Mouse (Mus musculus): ENCODE measurements at regions not wholly inside any gene's neighbourhood (a gene's known extent, or its start where the extent isn't known, plus 50 kb on each side); places are given as distances from the start of the nearest gene placed in this dataset.

GRCm38 (mm10) chr13:60382855-60383254 is 205.7 kb upstream of the Gas1 start:
- Histone ChIP-seq H3K27me3 (replicated peaks) (no peaks in the 10 kb centered on the region), H3K4me2 (no peak overlapping the region), H3K4me1 (no peaks in the 10 kb centered on the region), H3K9ac (no peak overlapping the region), H3K36me3 (no peaks in the 10 kb centered on the region), H3K9me3 (replicated peaks) (no peaks in the 10 kb centered on the region), H3K4me3 (no peak overlapping the region), H3K27ac (no peak overlapping the region)
- ATAC-seq: no peak
- 92% methylated on average over 2 of the region's 2 CpGs for WGBS (ENCODE audit: insufficient replicate concordance)

GRCm38 (mm10) chr13:60398836-60399235 is 202.9 kb upstream of the Dapk1 start:
- Histone ChIP-seq H3K9me3 (replicated peaks) (no peaks in the 10 kb centered on the region), H3K4me3 (no peak overlapping the region), H3K27ac (no peak overlapping the region), H3K36me3 (no peaks in the 10 kb centered on the region), H3K4me2 (no peak overlapping the region), H3K9ac (no peak overlapping the region), H3K4me1 (no peaks in the 10 kb centered on the region), H3K27me3 (replicated peaks) (no peaks in the 10 kb centered on the region)
- 85% methylated on average over 2 of the region's 2 CpGs for WGBS (ENCODE audit: insufficient replicate concordance)
- no peak for ATAC-seq

GRCm38 (mm10) chr13:60400764-60401487 is 200.8 kb upstream of the Dapk1 start:
- Histone ChIP-seq H3K4me3 (no peak overlapping the region), H3K36me3 (no peaks in the 10 kb centered on the region), H3K27me3 (replicated peaks) (no peaks in the 10 kb centered on the region), H3K4me2 (no peak overlapping the region), H3K27ac (no peak overlapping the region), H3K9ac (no peak overlapping the region), H3K9me3 (replicated peaks) (no peaks in the 10 kb centered on the region), H3K4me1 (no peaks in the 10 kb centered on the region)
- ATAC-seq: no peak
- 77% methylated on average over 3 of the region's 3 CpGs for WGBS (ENCODE audit: insufficient replicate concordance)

GRCm38 (mm10) chr13:60403471-60403870 is 198.3 kb upstream of the Dapk1 start:
- no peaks in the 10 kb centered on the region for H3K36me3 ChIP-seq
- no peaks in the 10 kb centered on the region for H3K4me1 ChIP-seq
- no peak overlapping the region for H3K9ac ChIP-seq
- 84% methylated on average over 3 of the region's 3 CpGs for whole genome bisulfite sequencing (ENCODE audit: insufficient replicate concordance)
- H3K27ac ChIP-seq: no peak overlapping the region
- no peak overlapping the region for H3K4me3 ChIP-seq
- no peak overlapping the region for H3K4me2 ChIP-seq
- H3K27me3 ChIP-seq (replicated peaks): no peaks in the 10 kb centered on the region
- H3K9me3 ChIP-seq (replicated peaks): no peaks in the 10 kb centered on the region
- ATAC-seq: no peak

GRCm38 (mm10) chr13:60407344-60407743 is 194.4 kb upstream of the Dapk1 start:
- H3K9me3 ChIP-seq (replicated peaks): no peaks in the 10 kb centered on the region
- H3K27ac ChIP-seq: no peak overlapping the region
- no peak for ATAC-seq
- H3K4me3 ChIP-seq: no peak overlapping the region
- H3K36me3 ChIP-seq: no peaks in the 10 kb centered on the region
- no peaks in the 10 kb centered on the region for H3K4me1 ChIP-seq
- no peak overlapping the region for H3K9ac ChIP-seq
- 73% methylated on average over 4 of the region's 4 CpGs for WGBS (ENCODE audit: insufficient replicate concordance)
- H3K27me3 ChIP-seq (replicated peaks): no peaks in the 10 kb centered on the region
- no peak overlapping the region for H3K4me2 ChIP-seq

GRCm38 (mm10) chr13:60409706-60410502 is 191.8 kb upstream of the Dapk1 start:
- no peaks in the 10 kb centered on the region for H3K36me3 ChIP-seq
- WGBS (ENCODE audit: insufficient replicate concordance): 78% methylated on average over 14 of the region's 14 CpGs
- H3K27ac ChIP-seq: no peak overlapping the region
- no peaks in the 10 kb centered on the region for H3K27me3 ChIP-seq (replicated peaks)
- no peaks in the 10 kb centered on the region for H3K4me1 ChIP-seq
- no peak overlapping the region for H3K4me3 ChIP-seq
- no peak overlapping the region for H3K4me2 ChIP-seq
- H3K9ac ChIP-seq: no peak overlapping the region
- ATAC-seq: no peak
- H3K9me3 ChIP-seq (replicated peaks): no peaks in the 10 kb centered on the region

GRCm38 (mm10) chr13:60416024-60416423 is 185.7 kb upstream of the Dapk1 start:
- no peaks in the 10 kb centered on the region for H3K27me3 ChIP-seq (replicated peaks)
- H3K9ac ChIP-seq: no peak overlapping the region
- WGBS (ENCODE audit: insufficient replicate concordance): 60% methylated on average over 1 of the region's 1 CpGs
- no peak overlapping the region for H3K27ac ChIP-seq
- no peak overlapping the region for H3K4me2 ChIP-seq
- no peak overlapping the region for H3K4me3 ChIP-seq
- H3K9me3 ChIP-seq (replicated peaks): no peaks in the 10 kb centered on the region
- H3K36me3 ChIP-seq: no peaks in the 10 kb centered on the region
- no peaks in the 10 kb centered on the region for H3K4me1 ChIP-seq
- ATAC-seq: no peak

- no peak for ATAC-seq
- Histone ChIP-seq H3K4me1 (no peaks in the 10 kb centered on the region), H3K9ac (no peak overlapping the region), H3K4me2 (no peak overlapping the region), H3K4me3 (no peak overlapping the region), H3K9me3 (replicated peaks) (no peaks in the 10 kb centered on the region), H3K27me3 (replicated peaks) (no peaks in the 10 kb centered on the region), H3K27ac (no peak overlapping the region), H3K36me3 (no peaks in the 10 kb centered on the region)
- WGBS (ENCODE audit: insufficient replicate concordance): 78% methylated on average over 8 of the region's 8 CpGs
Measured at GRCm38 (mm10) chr13:60417015-60417414, 184.7 kb upstream of the Dapk1 start.

- Histone ChIP-seq H3K4me1 (no peaks in the 10 kb centered on the region), H3K9me3 (replicated peaks) (no peaks in the 10 kb centered on the region), H3K27ac (no peak overlapping the region), H3K9ac (no peak overlapping the region), H3K36me3 (no peaks in the 10 kb centered on the region), H3K4me2 (no peak overlapping the region), H3K27me3 (replicated peaks) (no peaks in the 10 kb centered on the region), H3K4me3 (no peak overlapping the region)
- WGBS (ENCODE audit: insufficient replicate concordance): 67% methylated on average over 14 of the region's 14 CpGs
- ATAC-seq: no peak
Measured at GRCm38 (mm10) chr13:60417436-60418158, 184.2 kb upstream of the Dapk1 start.

GRCm38 (mm10) chr13:60420386-60420785 is 181.4 kb upstream of the Dapk1 start:
- H3K4me1 ChIP-seq: no peaks in the 10 kb centered on the region
- no peak overlapping the region for H3K4me3 ChIP-seq
- no peak for ATAC-seq
- H3K9me3 ChIP-seq (replicated peaks): no peaks in the 10 kb centered on the region
- 56% methylated on average over 7 of the region's 7 CpGs for WGBS (ENCODE audit: insufficient replicate concordance)
- H3K27me3 ChIP-seq (replicated peaks): no peaks in the 10 kb centered on the region
- no peak overlapping the region for H3K4me2 ChIP-seq
- H3K36me3 ChIP-seq: no peaks in the 10 kb centered on the region
- no peak overlapping the region for H3K9ac ChIP-seq
- H3K27ac ChIP-seq: no peak overlapping the region

- Histone ChIP-seq H3K4me3 (no peak overlapping the region), H3K4me1 (no peaks in the 10 kb centered on the region), H3K27ac (no peak overlapping the region), H3K4me2 (no peak overlapping the region), H3K9me3 (replicated peaks) (no peaks in the 10 kb centered on the region), H3K36me3 (no peaks in the 10 kb centered on the region), H3K27me3 (replicated peaks) (no peaks in the 10 kb centered on the region), H3K9ac (no peak overlapping the region)
- no peak for ATAC-seq
- 34% methylated on average over 3 of the region's 3 CpGs for WGBS (ENCODE audit: insufficient replicate concordance)
Measured at GRCm38 (mm10) chr13:60420842-60421696, 180.7 kb upstream of the Dapk1 start.

Data from liver, embryonic 12.5 days (tissue).